Mouse (Mus musculus): Measurements from ENCODE around the gene Stmn1. TPM values are rescaled to one million over a fixed set of nuclear protein-coding genes. Genes with fewer than 3 reads are reported as not detected.

The Stmn1 gene
- total and polyA plus RNA-seq, 2 experiments from 2014 or later = 1,269 to 6,261 TPM

GRCm38 (mm10) chr4:134469985-134470384, 1.9 kb downstream of the Stmn1 start:
- 11% methylated on average over 3 of the region's 3 CpGs for WGBS
- TF ChIP-seq CTCF (IDR thresholded peaks at IDR 0.05) = no peak
- no peak for ATAC-seq (ENCODE audit: low FRiP score)
- Histone ChIP-seq H3K27me3 (ENCODE audit: insufficient read depth, low read length) (no peaks in the 10 kb centered on the region), H3K4me2 (ENCODE audit: low read depth, low read length, poor library complexity, severe bottlenecking) (peak overlapping the region; percentile 86), H3K27ac (ENCODE audit: low read depth, low read length) (peak overlapping the region; percentile 99), H3K9me3 (ENCODE audit: low read length) (no peaks in the 10 kb centered on the region), H3K4me3 (ENCODE audit: low read depth, low read length) (peak overlapping the region; percentile 94), H3K36me3 (ENCODE audit: insufficient read depth, low read length) (peaks cover 13% of the 10 kb centered on the region), H3K4me1 (ENCODE audit: insufficient read depth, low read length) (peaks cover 25% of the 10 kb centered on the region; the same call in 1 of the 2 replicates), H3K9ac (replicated peaks; ENCODE audit: low read length, poor library complexity, severe bottlenecking) (peak overlapping the region; percentile 99)
- no peak for DNase-seq (ENCODE audit: low spot score)

GRCm38 (mm10) chr4:134471469-134471868, 3.3 kb downstream of the Stmn1 start:
- H3K27me3 ChIP-seq (ENCODE audit: insufficient read depth, low read length) = no peaks in the 10 kb centered on the region
- H3K4me3 ChIP-seq (ENCODE audit: low read depth, low read length) = peak overlapping the region; percentile 94
- H3K9me3 ChIP-seq (ENCODE audit: low read length) = no peaks in the 10 kb centered on the region
- peak overlapping the region; percentile 86 for H3K4me2 ChIP-seq (ENCODE audit: low read depth, low read length, poor library complexity, severe bottlenecking)
- H3K9ac ChIP-seq (replicated peaks; ENCODE audit: low read length, poor library complexity, severe bottlenecking) = no peak overlapping the region
- peaks cover 21% of the 10 kb centered on the region; the same call in 1 of the 2 replicates for H3K4me1 ChIP-seq (ENCODE audit: insufficient read depth, low read length)
- peak; percentile 66 for TF ChIP-seq CTCF (IDR thresholded peaks at IDR 0.05)
- peaks cover 24% of the 10 kb centered on the region for H3K36me3 ChIP-seq (ENCODE audit: insufficient read depth, low read length)
- DNase-seq (ENCODE audit: low spot score) = no peak
- no peak for ATAC-seq (ENCODE audit: low FRiP score)
- H3K27ac ChIP-seq (ENCODE audit: low read depth, low read length) = peak overlapping the region; percentile 99

GRCm38 (mm10) chr4:134473764-134474163, 5.6 kb downstream of the Stmn1 start:
- WGBS = 52% methylated on average over 4 of the region's 4 CpGs
- DNase-seq (ENCODE audit: low spot score) (no peak), ATAC-seq (ENCODE audit: low FRiP score) (no peak)
- peak overlapping the region; percentile 74 for H3K27ac ChIP-seq (ENCODE audit: low read depth, low read length)
- no peak overlapping the region for H3K4me3 ChIP-seq (ENCODE audit: low read depth, low read length)
- no peaks in the 10 kb centered on the region for H3K9me3 ChIP-seq (ENCODE audit: low read length)
- H3K4me1 ChIP-seq (ENCODE audit: insufficient read depth, low read length) = peaks cover 19% of the 10 kb centered on the region; the same call in 1 of the 2 replicates
- no peak overlapping the region for H3K4me2 ChIP-seq (ENCODE audit: low read depth, low read length, poor library complexity, severe bottlenecking)
- no peak for TF ChIP-seq CTCF (IDR thresholded peaks at IDR 0.05)
- H3K9ac ChIP-seq (replicated peaks; ENCODE audit: low read length, poor library complexity, severe bottlenecking) = 0 out of 2 replicates have a peak overlapping the region, but pooled peaks have one; percentile 33
- H3K27me3 ChIP-seq (ENCODE audit: insufficient read depth, low read length) = no peaks in the 10 kb centered on the region
- H3K36me3 ChIP-seq (ENCODE audit: insufficient read depth, low read length) = peaks cover 32% of the 10 kb centered on the region

GRCm38 (mm10) chr4:134474240-134474639, 6.1 kb downstream of the Stmn1 start:
- no peaks in the 10 kb centered on the region for H3K9me3 ChIP-seq (ENCODE audit: low read length)
- 21% methylated on average over 8 of the region's 8 CpGs for WGBS
- H3K4me1 ChIP-seq (ENCODE audit: insufficient read depth, low read length) = peaks cover 19% of the 10 kb centered on the region; the same call in 1 of the 2 replicates
- H3K9ac ChIP-seq (replicated peaks; ENCODE audit: low read length, poor library complexity, severe bottlenecking) = 0 out of 2 replicates have a peak overlapping the region, but pooled peaks have one; percentile 33
- no peak for TF ChIP-seq CTCF (IDR thresholded peaks at IDR 0.05)
- DNase-seq (ENCODE audit: low spot score) (peak; percentile 47), ATAC-seq (ENCODE audit: low FRiP score) (no peak)
- H3K4me3 ChIP-seq (ENCODE audit: low read depth, low read length) = no peak overlapping the region
- H3K36me3 ChIP-seq (ENCODE audit: insufficient read depth, low read length) = peaks cover 32% of the 10 kb centered on the region
- H3K27me3 ChIP-seq (ENCODE audit: insufficient read depth, low read length) = no peaks in the 10 kb centered on the region
- H3K4me2 ChIP-seq (ENCODE audit: low read depth, low read length, poor library complexity, severe bottlenecking) = no peak overlapping the region
- peak overlapping the region; percentile 74 for H3K27ac ChIP-seq (ENCODE audit: low read depth, low read length)

GRCm38 (mm10) chr4:134476899-134477298, 8.8 kb downstream of the Stmn1 start:
- peaks cover 32% of the 10 kb centered on the region for H3K36me3 ChIP-seq (ENCODE audit: insufficient read depth, low read length)
- WGBS = 82% methylated on average over 8 of the region's 8 CpGs

GRCm38 (mm10) chr4:134478031-134478430, 9.9 kb downstream of the Stmn1 start:
- whole genome bisulfite sequencing = 3% methylated on average over 9 of the region's 9 CpGs
- DNase-seq (ENCODE audit: low spot score) (peak; percentile 87), ATAC-seq (ENCODE audit: low FRiP score) (peak; percentile 57)
- no peak overlapping the region for H3K9ac ChIP-seq (replicated peaks; ENCODE audit: low read length, poor library complexity, severe bottlenecking)
- H3K27ac ChIP-seq (ENCODE audit: low read depth, low read length) = peak overlapping the region; percentile 69
- H3K4me3 ChIP-seq (ENCODE audit: low read depth, low read length) = no peak overlapping the region
- no peak overlapping the region for H3K4me2 ChIP-seq (ENCODE audit: low read depth, low read length, poor library complexity, severe bottlenecking)
- TF ChIP-seq CTCF (IDR thresholded peaks at IDR 0.05) = peak; percentile 100
- H3K36me3 ChIP-seq (ENCODE audit: insufficient read depth, low read length) = peaks cover 32% of the 10 kb centered on the region
- H3K4me1 ChIP-seq (ENCODE audit: insufficient read depth, low read length) = peaks cover 6% of the 10 kb centered on the region; the same call in 1 of the 2 replicates
- no peaks in the 10 kb centered on the region for H3K27me3 ChIP-seq (ENCODE audit: insufficient read depth, low read length)
- H3K9me3 ChIP-seq (ENCODE audit: low read length) = no peaks in the 10 kb centered on the region

More at GRCm38 (mm10) chr4:134476899-134477298, 8.8 kb downstream of the Stmn1 start:
- DNase-seq (ENCODE audit: low spot score) (no peak), ATAC-seq (ENCODE audit: low FRiP score) (no peak)
- no peak overlapping the region for H3K9ac ChIP-seq (replicated peaks; ENCODE audit: low read length, poor library complexity, severe bottlenecking)
- no peak for TF ChIP-seq CTCF (IDR thresholded peaks at IDR 0.05)
- H3K4me2 ChIP-seq (ENCODE audit: low read depth, low read length, poor library complexity, severe bottlenecking) = no peak overlapping the region
- no peaks in the 10 kb centered on the region for H3K9me3 ChIP-seq (ENCODE audit: low read length)
- no peak overlapping the region for H3K4me3 ChIP-seq (ENCODE audit: low read depth, low read length)
- H3K4me1 ChIP-seq (ENCODE audit: insufficient read depth, low read length) = peaks cover 12% of the 10 kb centered on the region; the same call in 1 of the 2 replicates
- peak overlapping the region; percentile 69 for H3K27ac ChIP-seq (ENCODE audit: low read depth, low read length)
- H3K27me3 ChIP-seq (ENCODE audit: insufficient read depth, low read length) = no peaks in the 10 kb centered on the region

All from midbrain, postnatal 0 days (tissue).